Mouse (Mus musculus): ENCODE measurements around the gene Dhps. TPM values are rescaled to one million over a fixed set of nuclear protein-coding genes. Genes with fewer than 3 reads are reported as not detected.

Gene Dhps
- polyA plus RNA-seq, 1 experiment: 43.5 TPM

GRCm38 (mm10) chr8:85090856-85091255 is 19.3 kb downstream of the Dhps start:
- Histone ChIP-seq H3K4me3 (replicated peaks) (no peak overlapping the region), H3K27me3 (replicated peaks) (no peaks in the 10 kb centered on the region), H3K4me1 (peaks cover 9% of the 10 kb centered on the region), H3K9me3 (no peaks in the 10 kb centered on the region), H3K36me3 (replicated peaks; ENCODE audit: low read length) (peaks cover 88% of the 10 kb centered on the region)
- no peak for TF ChIP-seq FLI1 (IDR thresholded peaks at IDR 0.05; ENCODE audit: low read length)
- TF ChIP-seq GATA1 (IDR thresholded peaks at IDR 0.05; ENCODE audit: borderline replicate concordance, low read length): no peak

GRCm38 (mm10) chr8:85091526-85092090 is 20.1 kb downstream of the Dhps start:
- H3K4me3 ChIP-seq (replicated peaks): no peak overlapping the region
- H3K9me3 ChIP-seq: no peaks in the 10 kb centered on the region
- H3K4me1 ChIP-seq: peaks cover 7% of the 10 kb centered on the region
- no peak for TF ChIP-seq FLI1 (IDR thresholded peaks at IDR 0.05; ENCODE audit: low read length)
- TF ChIP-seq GATA1 (IDR thresholded peaks at IDR 0.05; ENCODE audit: borderline replicate concordance, low read length): no peak
- no peaks in the 10 kb centered on the region for H3K27me3 ChIP-seq (replicated peaks)
- peaks cover 91% of the 10 kb centered on the region for H3K36me3 ChIP-seq (replicated peaks; ENCODE audit: low read length)

- TF ChIP-seq GATA1 (IDR thresholded peaks at IDR 0.05; ENCODE audit: borderline replicate concordance, low read length) (no peak), FLI1 (IDR thresholded peaks at IDR 0.05; ENCODE audit: low read length) (no peak)
- H3K9me3 ChIP-seq: no peaks in the 10 kb centered on the region
- H3K27me3 ChIP-seq (replicated peaks): no peaks in the 10 kb centered on the region
- peaks cover 17% of the 10 kb centered on the region for H3K4me1 ChIP-seq
- no peak overlapping the region for H3K4me3 ChIP-seq (replicated peaks)
- H3K36me3 ChIP-seq (replicated peaks; ENCODE audit: low read length): peaks cover 93% of the 10 kb centered on the region
Measured at GRCm38 (mm10) chr8:85095051-85095450, 23.5 kb downstream of the Dhps start.

GRCm38 (mm10) chr8:85095566-85095965 is 24.0 kb downstream of the Dhps start:
- TF ChIP-seq GATA1 (IDR thresholded peaks at IDR 0.05; ENCODE audit: borderline replicate concordance, low read length) (no peak), FLI1 (IDR thresholded peaks at IDR 0.05; ENCODE audit: low read length) (no peak)
- peaks cover 93% of the 10 kb centered on the region for H3K36me3 ChIP-seq (replicated peaks; ENCODE audit: low read length)

GRCm38 (mm10) chr8:85096196-85096595 is 24.6 kb downstream of the Dhps start:
- H3K4me1 ChIP-seq: peaks cover 21% of the 10 kb centered on the region
- no peaks in the 10 kb centered on the region for H3K27me3 ChIP-seq (replicated peaks)
- H3K4me3 ChIP-seq (replicated peaks): no peak overlapping the region
- TF ChIP-seq FLI1 (IDR thresholded peaks at IDR 0.05; ENCODE audit: low read length): no peak
- no peak for TF ChIP-seq GATA1 (IDR thresholded peaks at IDR 0.05; ENCODE audit: borderline replicate concordance, low read length)
- peaks cover 5% of the 10 kb centered on the region; the same call in 1 of the 2 replicates for H3K9me3 ChIP-seq
- peaks cover 87% of the 10 kb centered on the region for H3K36me3 ChIP-seq (replicated peaks; ENCODE audit: low read length)

More at GRCm38 (mm10) chr8:85095566-85095965, 24.0 kb downstream of the Dhps start:
- no peaks in the 10 kb centered on the region for H3K27me3 ChIP-seq (replicated peaks)
- no peak overlapping the region for H3K4me3 ChIP-seq (replicated peaks)
- no peaks in the 10 kb centered on the region for H3K9me3 ChIP-seq
- peaks cover 21% of the 10 kb centered on the region for H3K4me1 ChIP-seq

- peaks cover 10% of the 10 kb centered on the region; the same call in 1 of the 2 replicates for H3K9me3 ChIP-seq
- no peaks in the 10 kb centered on the region for H3K27me3 ChIP-seq (replicated peaks)
- no peak for TF ChIP-seq GATA1 (IDR thresholded peaks at IDR 0.05; ENCODE audit: borderline replicate concordance, low read length)
- no peak for TF ChIP-seq FLI1 (IDR thresholded peaks at IDR 0.05; ENCODE audit: low read length)
- H3K4me1 ChIP-seq: peaks cover 15% of the 10 kb centered on the region
- peaks cover 80% of the 10 kb centered on the region for H3K36me3 ChIP-seq (replicated peaks; ENCODE audit: low read length)
- H3K4me3 ChIP-seq (replicated peaks): no peak overlapping the region
Measured at GRCm38 (mm10) chr8:85096850-85097249, 25.3 kb downstream of the Dhps start.

GRCm38 (mm10) chr8:85100076-85100665 is 28.6 kb downstream of the Dhps start:
- Histone ChIP-seq H3K36me3 (replicated peaks; ENCODE audit: low read length) (peaks cover 47% of the 10 kb centered on the region), H3K4me1 (peaks cover 13% of the 10 kb centered on the region), H3K27me3 (replicated peaks) (no peaks in the 10 kb centered on the region), H3K9me3 (peaks cover 16% of the 10 kb centered on the region; the same call in 1 of the 2 replicates), H3K4me3 (replicated peaks) (no peak overlapping the region)
- TF ChIP-seq GATA1 (IDR thresholded peaks at IDR 0.05; ENCODE audit: borderline replicate concordance, low read length) (no peak), FLI1 (IDR thresholded peaks at IDR 0.05; ENCODE audit: low read length) (no peak)

- Histone ChIP-seq H3K4me1 (no peaks in the 10 kb centered on the region), H3K36me3 (replicated peaks; ENCODE audit: low read length) (no peaks in the 10 kb centered on the region), H3K27me3 (replicated peaks) (peaks cover 10% of the 10 kb centered on the region), H3K4me3 (replicated peaks) (no peak overlapping the region), H3K9me3 (peaks cover 17% of the 10 kb centered on the region)
- TF ChIP-seq FLI1 (IDR thresholded peaks at IDR 0.05; ENCODE audit: low read length) (no peak), GATA1 (IDR thresholded peaks at IDR 0.05; ENCODE audit: borderline replicate concordance, low read length) (no peak)
Measured at GRCm38 (mm10) chr8:85113241-85113640, 41.7 kb downstream of the Dhps start.

- H3K36me3 ChIP-seq (replicated peaks; ENCODE audit: low read length): no peaks in the 10 kb centered on the region
- H3K9me3 ChIP-seq: peaks cover 6% of the 10 kb centered on the region
- no peak for TF ChIP-seq FLI1 (IDR thresholded peaks at IDR 0.05; ENCODE audit: low read length)
- TF ChIP-seq GATA1 (IDR thresholded peaks at IDR 0.05; ENCODE audit: borderline replicate concordance, low read length): no peak
- H3K4me3 ChIP-seq (replicated peaks): no peak overlapping the region
- peaks cover 5% of the 10 kb centered on the region for H3K4me1 ChIP-seq
- peaks cover 16% of the 10 kb centered on the region for H3K27me3 ChIP-seq (replicated peaks)
Measured at GRCm38 (mm10) chr8:85115501-85115900, 43.9 kb downstream of the Dhps start.

GRCm38 (mm10) chr8:85116984-85117383 is 45.4 kb downstream of the Dhps start:
- TF ChIP-seq GATA1 (IDR thresholded peaks at IDR 0.05; ENCODE audit: borderline replicate concordance, low read length): no peak
- TF ChIP-seq FLI1 (IDR thresholded peaks at IDR 0.05; ENCODE audit: low read length): no peak
- Histone ChIP-seq H3K36me3 (replicated peaks; ENCODE audit: low read length) (no peaks in the 10 kb centered on the region), H3K4me3 (replicated peaks) (no peak overlapping the region), H3K4me1 (peaks cover 5% of the 10 kb centered on the region), H3K9me3 (peaks cover 4% of the 10 kb centered on the region; the same call in 1 of the 2 replicates), H3K27me3 (replicated peaks) (peaks cover 17% of the 10 kb centered on the region)

All from megakaryocyte, embryonic 14.5 days (primary cell).